Mouse (Mus musculus) c-Kit-positive CD71-negative TER-119-negative erythroid progenitor cells, embryonic 14.5 days (primary cell): ENCODE measurements at regions not wholly inside any gene's neighbourhood (a gene's known extent, or its start where the extent isn't known, plus 50 kb on each side); places are given as distances from the start of the nearest gene placed in this dataset.

ENCODE experiments used
- DNase-seq: peaks from one replicate; pipeline ENCODE4 v3.0.0-alpha.2; 2013; ENCODE audit warnings: low read depth

GRCm38 (mm10) chr13:44037774-44038294 is 253.3 kb downstream of the Cd83 start:
- no peak for DNase-seq

- no peak for DNase-seq
Observed at GRCm38 (mm10) chr13:44038322-44038721, 253.7 kb downstream of the Cd83 start.

- no peak for DNase-seq
Observed at GRCm38 (mm10) chr13:44040640-44041039, 256.1 kb downstream of the Cd83 start.

- no peak for DNase-seq
Observed at GRCm38 (mm10) chr13:44042730-44043493, 258.3 kb downstream of the Cd83 start.

GRCm38 (mm10) chr13:44043494-44043885 is 258.9 kb downstream of the Cd83 start:
- DNase-seq: no peak

GRCm38 (mm10) chr13:44044546-44045216 is 260.1 kb downstream of the Cd83 start:
- DNase-seq: no peak

GRCm38 (mm10) chr13:44046436-44046835 is 261.9 kb downstream of the Cd83 start:
- no peak for DNase-seq

- no peak for DNase-seq
Observed at GRCm38 (mm10) chr13:44054157-44054556, 269.6 kb downstream of the Cd83 start.

- no peak for DNase-seq
Observed at GRCm38 (mm10) chr13:44055573-44056491, 271.3 kb downstream of the Cd83 start.

GRCm38 (mm10) chr13:44056716-44057115 is 272.1 kb downstream of the Cd83 start:
- DNase-seq: no peak

GRCm38 (mm10) chr13:44057542-44057941 is 273.0 kb downstream of the Cd83 start:
- no peak for DNase-seq

GRCm38 (mm10) chr13:44058277-44058676 is 273.7 kb downstream of the Cd83 start:
- DNase-seq: no peak

- no peak for DNase-seq
Observed at GRCm38 (mm10) chr13:44059436-44059835, 274.9 kb downstream of the Cd83 start.

GRCm38 (mm10) chr13:44061286-44061685 is 276.7 kb downstream of the Cd83 start:
- DNase-seq: no peak

GRCm38 (mm10) chr13:44061721-44062300 is 277.2 kb downstream of the Cd83 start:
- DNase-seq: no peak

- no peak for DNase-seq
Observed at GRCm38 (mm10) chr13:44063317-44063716, 278.7 kb downstream of the Cd83 start.

GRCm38 (mm10) chr13:44064026-44064425 is 279.5 kb downstream of the Cd83 start:
- no peak for DNase-seq

GRCm38 (mm10) chr13:44065741-44066185 is 281.2 kb downstream of the Cd83 start:
- DNase-seq: peak; percentile 26

- no peak for DNase-seq
Observed at GRCm38 (mm10) chr13:44067244-44067643, 282.7 kb downstream of the Cd83 start.

GRCm38 (mm10) chr13:44068951-44069350 is 284.4 kb downstream of the Cd83 start:
- no peak for DNase-seq

GRCm38 (mm10) chr13:44073122-44073521 is 288.5 kb downstream of the Cd83 start:
- DNase-seq: no peak

GRCm38 (mm10) chr13:44074172-44074571 is 289.6 kb downstream of the Cd83 start:
- DNase-seq: no peak
